Mouse (Mus musculus): Measurements from ENCODE around the gene Mtrex.

DNA sequence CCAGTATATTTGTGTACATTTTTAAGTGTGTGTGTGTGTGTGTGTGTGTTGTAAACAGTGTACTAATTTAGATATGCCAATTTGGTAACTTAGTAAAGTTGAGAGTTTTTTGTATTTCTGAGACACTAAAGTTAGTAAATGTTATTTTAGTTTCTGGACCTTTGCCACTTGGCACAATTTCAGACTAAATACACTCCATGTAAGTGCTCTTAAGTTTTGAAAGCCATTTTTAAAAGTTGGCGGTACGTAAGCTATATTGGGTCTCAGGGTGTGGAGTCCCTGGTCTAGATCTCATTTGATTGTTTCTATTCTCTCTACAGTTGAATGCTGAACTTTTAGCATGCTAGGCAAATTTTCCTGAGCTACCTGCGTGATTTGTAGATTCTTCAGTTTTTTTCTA lies 109.1 kb downstream of the Mtrex start:
- TF ChIP-seq POLR2A (IDR thresholded peaks at IDR 0.05; ENCODE audit: control insufficient read depth, low read depth, low read length) = no peak
- no peak for TF ChIP-seq CTCF (IDR thresholded peaks at IDR 0.05; ENCODE audit: control insufficient read depth, insufficient read depth, insufficient replicate concordance, low read depth, low read length)
